Mouse (Mus musculus) neural tube, embryonic 13.5 days (tissue): Measurements from ENCODE around the gene Tex35. TPM values are rescaled to one million over a fixed set of nuclear protein-coding genes. Genes with fewer than 3 reads are reported as not detected.

Experiments
- polyA plus RNA-seq: library from polyadenylated mRNA; unstranded; fragments of >200 nt; fragmentation: Nextera tagmentation; extraction: Ambion mirVana; gene quantifications from 2 replicates; pipeline ENCODE4 v1.2.1, GENCODE M21; 2015

Tex35 gene
- polyA plus RNA-seq, 1 experiment from 2014 or later: not detected

Other genes with a start within 250 kb of the Tex35 start
- gene Ralgps2, start 169.1 kb downstream of the Tex35 start, polyA plus RNA-seq: 91.7 and 92.9 TPM in 2 replicates